Mouse (Mus musculus): ENCODE results near the gene Gpr180.

- TF ChIP-seq GATA1 (IDR thresholded peaks at IDR 0.05; ENCODE audit: borderline replicate concordance, low read length) (no peak), FLI1 (IDR thresholded peaks at IDR 0.05; ENCODE audit: low read length) (no peak)
Measured at GRCm38 (mm10) chr14:118124771-118125170, 12.2 kb upstream of the Gpr180 start.
